Mouse (Mus musculus) CD4-positive, CD25-positive, alpha-beta regulatory T cell, adult 4 months (primary cell): ENCODE data around the gene Ptpn23. TPM values are rescaled to one million over a fixed set of nuclear protein-coding genes. Genes with fewer than 3 reads are reported as not detected.
"Not testable (repeated sequence)": the region's sequence is repeated elsewhere in the genome, so short reads cannot be mapped to it uniquely, and the experiment has no call there.

Experiments used
- ATAC-seq: one replicate; pipeline ENCODE4 v1.8.0; 2017
- polyA plus RNA-seq, 2 experiments: library from polyadenylated mRNA; unstranded; fragments of 100-300 nt; shearing (Covaris generic); gene quantifications; one replicate each; pipeline ENCODE4 v1.2.1; 2017

Gene Ptpn23
- polyA plus RNA-seq, 2 experiments from 2014 or later: 7.2 TPM

- ATAC-seq: no peak
Observed at GRCm38 (mm10) chr9:110381292-110381691, 26.7 kb downstream of the Ptpn23 start.

DNA sequence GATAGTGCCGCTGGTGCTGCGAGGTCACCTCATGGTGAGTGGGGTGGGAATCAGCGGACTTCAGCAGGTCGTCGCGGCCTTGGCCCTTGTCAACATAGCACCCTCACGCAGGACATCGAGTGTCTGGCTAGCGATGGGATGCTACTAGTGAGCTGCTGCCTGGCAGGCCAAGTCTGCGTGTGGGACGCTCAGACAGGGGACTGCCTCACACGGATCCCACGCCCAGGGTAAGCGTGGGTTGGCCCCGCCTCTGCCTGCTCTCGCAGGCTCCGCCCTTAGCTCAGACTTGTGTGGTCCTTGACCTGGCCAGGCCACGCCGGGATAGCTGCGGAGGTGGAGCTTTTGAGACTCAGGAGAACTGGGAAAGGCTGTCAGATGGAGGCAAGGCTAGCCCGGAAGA is 27.4 kb downstream of the Ptpn23 start:
- no peak for ATAC-seq

- no peak for ATAC-seq
Observed at GRCm38 (mm10) chr9:110379361-110379760, 28.7 kb downstream of the Ptpn23 start.

DNA sequence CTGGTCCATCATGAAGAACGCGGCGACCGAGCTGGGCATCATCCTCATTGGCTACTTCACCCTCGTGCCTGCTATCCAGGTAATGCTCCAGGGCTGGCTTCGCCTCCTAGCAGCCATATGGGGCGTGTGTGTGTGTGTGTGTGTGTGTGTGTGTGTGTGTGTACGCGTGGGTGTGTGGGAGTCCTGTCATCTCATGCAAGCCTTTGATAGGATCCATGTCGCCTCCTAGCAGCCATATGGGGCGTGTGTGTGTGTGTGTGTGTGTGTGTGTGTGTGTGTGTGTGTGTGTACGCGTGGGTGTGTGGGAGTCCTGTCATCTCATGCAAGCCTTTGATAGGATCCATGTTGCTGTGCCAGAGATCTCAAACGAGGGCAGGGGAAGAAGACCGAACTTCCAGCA is 30.4 kb downstream of the Ptpn23 start:
- ATAC-seq: not testable (repeated sequence)

DNA sequence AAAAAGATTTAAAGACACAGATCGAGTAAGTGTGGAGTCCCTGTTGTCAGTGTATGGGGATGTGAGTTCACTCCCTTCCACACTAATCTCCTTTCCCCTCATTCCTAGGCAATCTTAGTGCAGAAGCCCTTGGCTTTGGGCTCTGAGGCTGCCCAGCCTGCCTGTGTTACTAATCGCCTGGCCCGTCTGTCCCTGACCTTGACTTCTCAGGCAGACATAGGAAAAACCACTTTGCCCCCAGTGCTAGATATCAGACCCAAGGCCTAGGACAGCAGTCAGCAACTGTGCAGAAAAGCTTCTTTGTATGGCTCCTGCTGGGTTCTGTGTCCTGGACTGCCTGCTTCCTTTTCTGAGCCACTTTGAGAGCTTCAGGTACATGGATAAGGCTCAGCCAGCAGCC is 32.3 kb downstream of the Ptpn23 start:
- ATAC-seq: no peak

DNA sequence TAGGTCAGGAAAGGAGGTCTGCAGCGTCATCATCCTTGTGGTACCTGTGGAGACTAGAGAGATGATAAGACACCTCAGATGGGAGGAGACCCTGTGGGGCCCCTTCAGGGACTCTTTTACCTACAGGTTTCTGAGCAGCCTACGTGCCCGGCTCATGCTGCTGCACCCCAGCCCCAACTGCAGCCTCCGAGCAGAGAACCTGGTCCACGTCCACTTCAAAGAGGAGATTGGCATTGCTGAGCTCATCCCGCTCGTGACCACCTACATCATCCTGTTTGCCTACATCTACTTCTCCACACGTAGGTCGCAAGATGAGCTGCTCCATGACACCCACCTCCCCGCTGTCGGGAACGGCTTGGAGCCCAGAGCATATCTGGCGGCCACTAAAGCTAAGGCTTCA is 34.1 kb downstream of the Ptpn23 start:
- ATAC-seq: no peak

DNA sequence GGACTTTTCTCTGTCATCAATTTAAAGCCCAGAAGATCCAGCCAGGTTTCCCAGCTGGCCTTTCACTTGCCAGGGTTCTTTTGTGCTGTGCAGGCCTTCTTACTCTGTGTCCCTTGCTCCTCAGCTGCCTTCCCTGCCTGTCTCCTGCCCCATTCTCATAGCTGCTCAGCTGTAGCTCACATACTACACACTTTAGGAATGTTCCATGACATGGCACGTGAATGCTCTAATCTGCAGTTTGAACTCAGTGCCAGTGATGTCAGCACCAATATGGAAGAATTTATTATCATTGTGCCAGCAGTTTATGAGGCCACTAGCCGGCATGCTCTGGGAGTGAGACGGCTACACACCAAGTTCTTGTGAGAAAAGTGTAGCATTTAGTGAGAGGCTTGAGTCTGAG is 38.2 kb downstream of the Ptpn23 start:
- ATAC-seq: no peak

DNA sequence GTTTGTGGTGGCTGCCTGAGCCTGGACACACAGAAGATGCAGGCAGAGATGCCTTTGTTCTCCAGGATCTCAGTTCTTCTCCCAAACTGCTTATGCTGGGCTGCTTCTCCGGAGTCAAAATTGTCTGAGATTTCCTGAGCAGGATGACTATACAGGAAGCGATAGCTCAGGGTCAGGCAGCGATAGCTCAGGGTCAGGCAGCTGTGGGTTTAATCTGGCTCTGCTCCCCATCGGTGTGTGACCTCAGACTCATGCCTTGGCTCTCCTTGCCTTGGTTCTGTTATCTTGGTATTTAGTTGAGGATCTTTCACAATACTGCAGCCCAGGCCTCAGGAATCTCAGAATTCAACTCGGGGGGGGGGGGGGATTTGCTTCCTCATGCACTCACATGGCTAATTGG is 41.3 kb downstream of the Ptpn23 start:
- ATAC-seq: no peak

DNA sequence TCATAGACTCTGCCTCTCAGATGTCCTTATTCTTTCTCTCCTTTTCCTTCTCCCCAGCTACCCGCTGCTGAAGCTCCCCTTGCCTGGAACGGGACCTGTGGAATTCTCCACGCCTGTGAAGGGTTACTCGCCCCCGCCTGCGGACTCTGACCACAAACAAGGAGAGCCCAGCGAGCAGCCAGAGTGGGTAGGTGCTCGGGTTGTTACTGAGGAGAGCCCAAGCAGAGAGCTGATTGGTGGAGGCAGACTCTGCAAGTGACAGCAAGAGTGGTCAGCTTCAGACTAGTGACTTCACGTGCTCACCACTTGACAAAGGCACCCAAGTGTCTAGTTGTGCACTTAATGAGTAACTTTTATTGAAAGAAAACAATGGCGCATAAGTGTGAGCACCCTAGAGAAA is 45.7 kb downstream of the Ptpn23 start:
- ATAC-seq: no peak

DNA sequence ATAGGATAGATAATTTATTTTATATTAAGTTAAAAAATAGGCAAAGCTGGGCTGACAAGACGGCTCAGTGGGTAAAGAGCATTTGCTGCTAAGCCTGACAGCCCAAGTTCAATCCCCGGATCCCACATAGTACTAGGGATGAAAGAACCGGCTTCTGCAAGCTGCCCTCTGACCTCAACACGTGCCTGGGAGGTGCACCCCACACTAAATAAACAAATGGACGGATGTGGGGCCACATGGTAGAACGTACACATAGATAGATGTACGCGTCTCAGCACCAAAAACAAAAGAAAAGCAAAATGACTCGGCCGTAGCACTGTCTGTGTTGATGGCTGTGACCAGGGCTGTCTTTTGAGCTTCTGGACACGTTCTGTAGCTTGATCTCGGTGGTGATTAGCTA is 46.7 kb downstream of the Ptpn23 start:
- no peak for ATAC-seq

GRCm38 (mm10) chr9:110358341-110358740 is 49.7 kb downstream of the Ptpn23 start:
- ATAC-seq: no peak

DNA sequence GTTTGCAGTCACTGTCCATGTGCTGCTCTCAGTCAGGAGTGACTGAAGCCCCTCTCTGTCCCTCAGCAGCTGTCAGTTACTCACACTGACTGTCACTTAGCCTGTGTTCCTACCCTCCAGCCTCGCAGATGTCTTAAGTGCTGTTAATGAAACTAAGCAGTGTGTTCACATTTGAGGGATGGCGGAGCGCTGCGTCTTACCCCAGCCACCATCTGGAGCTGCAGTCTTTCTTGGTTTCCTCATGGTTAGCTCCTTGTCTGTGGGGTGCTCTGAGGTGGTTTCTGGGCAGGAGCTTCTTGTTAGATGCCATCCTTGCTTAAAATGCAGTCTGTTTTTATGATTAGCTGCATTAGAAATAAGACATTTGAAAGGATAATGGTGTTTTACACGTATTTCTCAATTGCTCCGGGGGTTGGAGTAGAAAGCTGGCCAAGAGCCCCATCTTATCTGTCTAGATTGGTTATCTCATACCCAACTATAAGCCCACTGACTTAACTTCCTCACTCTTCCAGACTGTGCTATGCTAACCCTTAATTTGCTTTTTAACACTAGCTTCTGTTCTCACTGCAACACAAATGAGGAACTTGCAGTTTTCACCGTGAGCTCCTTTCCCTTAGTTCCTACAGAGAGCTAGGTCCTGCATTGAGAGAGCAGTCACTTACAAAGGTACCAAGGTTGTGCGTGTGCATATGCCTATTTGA is 55.9 kb downstream of the Ptpn23 start:
- ATAC-seq: no peak

DNA sequence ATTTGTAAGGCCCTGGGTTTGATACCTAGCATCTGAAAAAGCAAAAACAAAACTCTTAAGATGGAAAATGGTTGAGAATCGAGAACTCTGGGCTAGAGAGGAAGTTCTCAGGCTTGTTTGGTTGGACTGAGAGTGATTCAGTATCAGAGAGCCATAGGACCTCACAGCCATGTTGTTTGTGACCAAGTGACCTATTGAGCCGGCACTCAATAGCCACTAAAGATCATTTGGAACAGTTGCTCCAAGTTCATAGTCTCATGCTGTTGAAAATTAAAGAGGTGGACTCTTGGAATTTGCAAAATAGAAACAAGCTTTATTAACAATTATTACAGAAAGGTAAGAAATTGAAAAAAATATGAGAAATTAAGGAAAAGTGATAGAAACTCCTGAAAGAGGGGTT is 56.7 kb downstream of the Ptpn23 start:
- ATAC-seq: no peak

DNA sequence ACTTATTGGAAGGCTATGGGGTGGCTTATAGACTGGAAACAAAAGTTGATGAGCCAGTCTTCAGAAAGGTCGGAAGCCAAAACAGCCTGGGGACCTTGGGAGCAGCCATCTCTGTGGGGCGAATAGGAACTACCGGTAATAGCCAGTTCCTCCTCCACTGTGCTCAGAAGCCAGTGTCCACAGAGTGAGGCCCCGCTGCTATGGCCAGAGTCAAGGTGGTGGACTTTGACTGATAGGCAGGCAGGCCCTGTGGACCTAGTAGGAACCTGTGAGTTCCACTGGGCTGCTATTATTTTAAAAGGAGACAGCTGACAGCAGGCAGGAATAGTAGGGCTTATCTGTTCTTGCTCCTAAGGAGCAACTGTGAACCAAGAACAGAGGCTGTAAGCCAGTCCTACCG is 57.4 kb downstream of the Ptpn23 start:
- ATAC-seq: no peak

DNA sequence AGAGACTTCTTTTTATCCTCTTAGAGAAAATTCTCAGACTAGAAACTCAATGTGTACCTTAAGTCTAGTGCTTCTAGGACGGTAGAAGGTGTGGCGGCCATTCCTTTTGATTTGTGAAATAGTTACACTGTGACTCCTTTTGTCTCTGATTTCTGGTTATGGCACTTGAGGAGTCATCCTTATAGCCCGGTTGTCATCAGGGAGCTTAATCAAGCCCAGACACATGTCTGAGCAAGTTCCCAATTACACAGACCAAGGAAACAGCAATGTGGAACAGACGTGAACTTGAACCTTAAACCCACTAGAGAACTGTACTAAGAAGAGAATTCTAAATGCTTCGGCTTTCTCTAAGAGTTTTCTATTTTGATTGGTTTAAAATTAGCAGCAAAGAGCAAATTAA is 57.8 kb downstream of the Ptpn23 start:
- no peak for ATAC-seq

GRCm38 (mm10) chr9:110348899-110349298 is 59.1 kb downstream of the Ptpn23 start:
- no peak for ATAC-seq

- ATAC-seq: no peak
Observed at GRCm38 (mm10) chr9:110345057-110345739, 62.8 kb downstream of the Ptpn23 start.

DNA sequence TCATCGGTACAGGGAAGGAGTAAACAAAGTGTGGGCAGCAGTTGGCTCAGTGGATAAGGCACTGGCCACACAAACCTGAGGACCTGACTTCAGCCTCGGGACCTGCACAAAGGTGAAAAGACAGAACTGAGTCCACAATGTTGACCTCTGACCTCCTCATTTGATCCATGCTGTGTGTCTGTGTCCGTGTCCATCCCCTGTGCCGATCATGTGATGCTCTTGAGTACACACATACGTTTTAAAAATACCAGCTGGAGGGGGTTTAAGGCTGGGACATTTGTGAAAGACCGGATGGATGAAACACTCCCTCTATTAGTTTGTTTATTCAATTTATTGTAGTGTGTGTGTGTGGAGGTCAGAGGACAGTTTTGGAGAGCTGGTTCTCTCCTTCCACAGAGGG is 64.2 kb downstream of the Ptpn23 start:
- ATAC-seq: no peak

- ATAC-seq: no peak
Observed at GRCm38 (mm10) chr9:110342008-110342407, 66.0 kb downstream of the Ptpn23 start.

DNA sequence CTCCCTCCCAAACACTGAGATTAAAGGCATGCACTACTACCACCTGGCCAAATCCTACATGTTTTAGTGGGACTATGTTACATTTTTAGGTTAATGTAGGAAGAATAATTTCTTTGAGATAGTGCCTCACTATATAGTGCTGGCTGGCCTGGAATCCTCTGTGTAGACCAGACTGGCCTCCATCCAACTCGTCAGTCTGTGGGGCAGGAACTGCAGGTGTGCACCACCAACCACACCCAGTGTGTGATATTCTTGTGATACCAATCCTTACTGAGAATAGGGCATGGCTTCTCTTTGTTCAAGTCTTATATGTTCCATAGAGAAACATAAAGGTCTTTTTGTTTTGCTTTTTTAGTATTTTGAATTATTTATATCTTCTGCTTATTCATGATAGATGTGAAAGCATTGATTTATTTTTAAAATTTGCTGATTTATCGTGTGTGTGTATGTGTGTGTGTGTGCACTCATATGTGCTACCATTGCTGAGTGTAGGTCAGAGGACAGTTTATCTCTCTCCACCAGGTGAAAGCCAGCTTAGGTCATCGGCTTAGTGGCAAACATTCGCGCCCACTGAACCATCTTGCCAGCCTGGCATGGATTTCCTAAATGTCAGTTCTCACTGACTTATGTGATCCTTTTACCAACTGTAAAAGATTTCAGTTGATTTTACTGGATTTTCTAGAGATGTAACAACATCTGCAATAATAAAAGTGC is 67.8 kb downstream of the Ptpn23 start:
- no peak for ATAC-seq
